Mouse (Mus musculus): ENCODE measurements around the gene Prune1.

Prune1 gene

DNA sequence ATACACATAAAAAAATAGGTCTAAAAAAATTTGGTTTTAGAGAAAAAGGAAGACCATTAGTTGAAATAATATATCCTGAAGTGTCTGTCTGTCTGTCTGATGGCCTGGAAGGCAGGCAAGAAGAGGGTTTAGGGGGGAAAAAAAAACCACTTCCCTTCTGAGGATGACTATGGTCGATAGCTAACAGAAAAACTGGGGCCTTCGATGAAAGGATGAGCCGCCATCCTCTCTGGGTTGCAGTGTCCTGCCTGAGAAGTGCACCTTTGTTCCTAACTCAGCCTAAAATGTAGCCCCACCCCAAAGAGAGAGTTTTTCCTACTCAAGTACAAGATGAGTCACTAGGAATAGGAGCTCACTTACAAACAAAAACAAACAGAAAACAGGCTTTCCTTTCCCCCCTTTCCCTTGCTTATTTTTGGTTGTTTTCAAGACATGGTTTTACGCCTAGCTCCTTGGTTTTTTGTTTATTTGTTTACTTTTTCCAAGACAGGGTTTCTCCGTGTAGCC is 5.4 kb downstream of the Prune1 start:
- DNase-seq (ENCODE audit: low spot score), result no peak

- no peak for DNase-seq (ENCODE audit: low spot score)
Measured at GRCm38 (mm10) chr3:95275161-95275560, 6.7 kb downstream of the Prune1 start.

DNA sequence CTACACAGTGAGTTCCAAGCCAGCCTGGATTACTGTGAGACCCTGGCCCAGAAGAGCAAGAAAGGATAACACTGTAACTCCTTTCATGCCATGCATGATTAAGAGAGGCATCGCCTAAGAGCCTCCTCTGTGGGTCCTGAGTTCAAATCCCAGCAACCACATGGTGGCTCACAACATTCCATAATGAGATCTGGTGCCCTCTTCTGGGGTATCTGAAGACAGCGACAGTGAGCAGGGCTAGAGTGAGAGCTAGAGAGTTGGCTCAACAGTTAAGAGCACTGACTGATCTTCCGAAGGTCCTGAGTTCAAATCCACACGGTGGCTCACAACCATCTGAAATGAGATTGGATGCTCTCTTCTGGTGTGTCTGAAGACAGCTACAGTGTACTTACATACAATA is 7.4 kb downstream of the Prune1 start:
- no peak for DNase-seq (ENCODE audit: low spot score)

GRCm38 (mm10) chr3:95273471-95273870 is 8.4 kb downstream of the Prune1 start:
- DNase-seq (ENCODE audit: low spot score), result no peak

DNA sequence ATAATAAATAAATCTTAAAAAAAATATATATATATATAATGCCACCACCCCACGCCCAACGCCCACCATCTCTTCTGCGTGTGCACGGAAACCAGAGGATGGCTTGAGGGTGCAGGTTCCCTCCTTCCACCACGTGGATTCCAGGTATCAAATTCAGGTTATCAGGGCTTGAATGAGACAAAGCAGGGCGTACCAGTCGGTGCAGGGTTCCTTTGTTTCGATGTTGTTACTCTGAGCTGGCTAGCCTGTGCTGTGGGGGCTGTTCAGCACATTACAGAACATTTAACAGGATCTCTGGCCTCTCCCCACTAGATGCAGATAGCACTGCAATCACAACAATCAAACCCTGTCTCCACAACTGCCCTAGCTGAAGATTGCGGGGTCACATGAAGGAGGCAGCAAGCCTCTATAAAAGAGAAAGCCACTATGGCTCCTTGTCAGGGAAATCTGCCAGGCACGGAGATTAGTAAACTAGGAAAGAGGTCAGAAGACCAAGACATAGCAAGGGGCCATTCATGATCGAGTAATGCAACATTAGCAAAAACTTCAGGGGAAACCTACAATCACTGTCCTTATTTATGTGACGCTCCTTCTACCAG is 11.0 kb downstream of the Prune1 start:
- no peak for DNase-seq (ENCODE audit: low spot score)

GRCm38 (mm10) chr3:95269789-95270188 is 12.1 kb downstream of the Prune1 start:
- no peak for DNase-seq (ENCODE audit: low spot score)

DNA sequence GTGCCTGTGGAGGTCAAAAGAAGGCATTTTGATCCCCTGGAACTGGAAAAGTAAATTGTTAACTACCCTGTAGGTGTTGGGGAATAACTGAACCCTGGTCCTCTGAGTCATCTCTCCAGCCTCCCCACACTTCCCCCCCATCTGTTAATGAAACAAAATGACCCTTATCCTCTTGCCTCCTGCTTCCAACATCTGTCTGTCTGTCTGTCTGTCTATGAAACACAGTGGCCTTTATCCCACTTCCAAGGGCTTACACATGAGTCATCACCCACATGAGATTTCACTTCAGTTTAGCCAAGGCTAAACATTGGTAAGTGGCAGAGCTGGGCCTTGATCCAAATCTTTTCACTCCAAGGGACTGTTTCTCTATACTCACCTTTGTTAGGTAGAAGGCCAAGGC is 14.0 kb downstream of the Prune1 start:
- DNase-seq (ENCODE audit: low spot score), result no peak

- no peak for DNase-seq (ENCODE audit: low spot score)
Measured at GRCm38 (mm10) chr3:95266052-95266451, 15.8 kb downstream of the Prune1 start.

GRCm38 (mm10) chr3:95264724-95265123 is 17.2 kb downstream of the Prune1 start:
- DNase-seq (ENCODE audit: low spot score), result no peak

DNA sequence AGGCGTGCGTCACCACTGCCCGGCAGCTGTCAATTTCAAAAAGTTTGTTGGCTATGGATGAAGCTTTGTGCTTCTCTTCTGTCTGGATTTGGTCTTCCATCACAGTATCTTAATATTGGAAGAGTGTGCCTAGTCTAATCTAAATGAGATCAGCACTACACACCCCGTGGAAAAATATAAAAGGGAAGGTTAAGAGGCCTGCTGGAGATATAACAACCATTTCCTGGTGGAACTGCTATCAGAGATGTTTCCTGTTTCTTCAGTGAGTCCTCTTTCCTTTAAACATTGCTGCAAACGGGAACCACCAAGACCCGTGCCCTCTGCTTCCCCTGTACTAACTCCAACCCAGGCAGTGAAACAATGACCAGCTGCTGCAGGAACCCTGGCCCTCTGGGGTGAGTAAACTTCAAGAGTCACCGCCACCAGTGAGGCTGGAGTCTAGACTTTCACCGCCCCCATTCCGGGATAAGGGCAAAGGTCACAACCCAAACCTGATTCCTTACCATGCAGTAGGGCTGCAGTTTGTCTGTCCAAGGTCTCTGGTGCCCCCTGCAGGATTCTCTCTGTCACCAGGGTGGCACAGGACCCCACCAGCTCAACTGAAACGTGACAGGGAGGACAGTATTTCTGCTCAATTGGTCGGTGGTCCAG is 18.7 kb downstream of the Prune1 start:
- peak; percentile 56 for DNase-seq (ENCODE audit: low spot score)

DNA sequence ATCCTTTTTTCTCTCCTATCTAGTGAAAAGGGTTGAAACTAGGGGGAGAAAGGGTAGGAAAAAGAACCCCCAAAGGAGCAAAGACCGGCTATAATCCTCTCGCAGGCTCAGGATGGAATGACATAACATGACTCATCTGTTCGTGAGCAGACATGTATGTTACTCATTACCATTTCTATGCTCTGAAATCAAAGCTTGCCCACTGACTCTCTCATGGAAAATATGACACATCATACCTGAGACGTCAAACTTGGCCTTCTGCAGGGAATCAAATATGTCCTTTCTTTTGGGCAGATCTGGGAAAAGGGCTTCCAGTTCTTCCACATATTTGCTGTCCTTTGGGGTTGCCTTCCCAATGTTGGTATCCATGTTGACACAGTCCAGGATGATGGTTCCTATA is 19.9 kb downstream of the Prune1 start:
- no peak for DNase-seq (ENCODE audit: low spot score)

- DNase-seq (ENCODE audit: low spot score), result no peak
Measured at GRCm38 (mm10) chr3:95256931-95257330, 24.9 kb downstream of the Prune1 start.

DNA sequence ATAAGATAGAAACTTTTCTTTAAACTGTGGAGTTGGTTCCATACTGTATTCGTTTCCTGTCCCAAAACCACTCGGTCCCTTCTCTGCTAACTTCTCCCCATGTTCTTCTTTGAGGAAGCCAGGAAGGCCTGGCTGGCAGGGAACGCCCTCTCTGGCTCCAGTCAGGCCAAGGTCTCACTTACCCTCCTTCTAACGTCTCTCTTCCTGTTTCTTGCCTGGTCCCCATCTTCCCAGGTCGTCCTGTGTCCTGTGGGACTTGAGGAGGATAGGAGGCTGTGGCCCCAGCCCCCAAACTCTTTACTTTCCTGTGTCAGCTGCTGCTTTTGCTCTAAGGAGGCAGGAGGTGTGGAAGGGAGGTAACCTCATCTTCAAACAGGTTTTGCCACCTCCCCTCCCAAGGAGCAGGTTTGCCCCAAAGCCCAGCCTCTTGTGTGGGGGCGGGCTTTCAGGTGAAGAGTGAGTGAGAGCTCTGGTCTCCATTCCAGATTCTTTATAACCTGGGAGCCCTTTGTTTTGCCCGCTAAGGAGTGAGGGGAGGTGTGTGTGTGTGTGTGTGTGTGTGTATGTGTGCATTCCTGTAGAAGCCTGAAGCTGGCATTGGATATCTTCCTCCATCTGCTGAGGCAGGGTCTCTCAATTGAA is 31.0 kb downstream of the Prune1 start, which contains the start of gene Bnipl:
TSS of gene Bnipl (minus strand) at position 411 of the 642 bp plus-strand sequence.
- no peak for DNase-seq (ENCODE audit: low spot score)

DNA sequence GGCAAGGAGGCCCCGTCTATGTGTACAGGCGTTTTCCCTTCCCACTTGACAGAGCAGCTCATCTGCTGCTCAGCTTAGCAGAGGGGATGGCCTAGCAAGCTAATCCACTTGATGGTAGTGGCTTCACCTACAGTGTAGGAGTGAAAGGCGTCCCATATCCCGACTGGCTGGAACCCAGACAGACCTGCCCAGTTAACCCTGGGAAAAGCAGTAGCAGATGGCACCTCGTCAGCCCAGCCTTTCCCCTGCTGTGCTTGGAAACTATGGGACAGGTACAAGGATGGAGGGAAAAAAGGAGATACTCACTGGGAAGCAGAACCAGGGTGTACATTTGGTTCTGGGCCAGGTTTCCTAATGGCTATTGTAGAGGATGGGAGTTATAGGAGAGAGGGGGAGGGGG is 31.5 kb downstream of the Prune1 start:
- no peak for DNase-seq (ENCODE audit: low spot score)

DNA sequence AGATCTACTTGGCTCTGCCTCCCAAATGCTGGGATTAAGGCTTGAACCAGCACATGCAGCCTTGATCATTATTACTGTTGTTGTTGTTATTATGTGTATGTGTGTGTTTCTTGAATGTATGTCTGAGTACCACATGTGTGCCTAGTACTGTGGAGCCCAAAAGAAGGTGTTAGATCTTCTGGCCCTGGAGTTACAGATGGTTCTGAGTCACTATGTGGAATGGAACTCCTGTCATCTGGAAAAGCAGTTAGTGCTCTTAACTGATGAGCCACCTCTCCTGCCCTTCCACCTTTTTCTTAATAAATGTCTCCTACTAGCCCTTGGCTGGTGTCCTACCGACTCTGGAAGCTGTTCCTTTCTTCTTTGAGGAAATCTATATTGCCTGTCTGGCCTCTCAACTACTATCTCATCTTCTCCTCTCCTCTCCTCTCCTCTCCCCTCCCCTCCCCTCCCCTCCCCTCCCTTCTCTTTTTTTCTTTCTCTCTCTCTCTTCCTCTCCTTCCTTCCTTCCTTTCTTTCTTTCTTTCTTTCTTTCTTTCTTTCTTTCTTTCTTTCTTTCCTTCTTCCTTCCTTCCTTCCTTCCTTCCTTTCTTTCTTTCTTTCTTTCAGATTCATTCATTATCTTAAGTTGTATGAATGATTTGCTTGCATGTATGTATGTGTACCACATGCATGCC is 34.1 kb downstream of the Prune1 start:
- no peak for DNase-seq (ENCODE audit: low spot score)

GRCm38 (mm10) chr3:95246465-95247231 is 35.2 kb downstream of the Prune1 start:
- peak; percentile 29 for DNase-seq (ENCODE audit: low spot score)

- DNase-seq (ENCODE audit: low spot score), result no peak
Measured at GRCm38 (mm10) chr3:95243086-95243485, 38.8 kb downstream of the Prune1 start.

DNA sequence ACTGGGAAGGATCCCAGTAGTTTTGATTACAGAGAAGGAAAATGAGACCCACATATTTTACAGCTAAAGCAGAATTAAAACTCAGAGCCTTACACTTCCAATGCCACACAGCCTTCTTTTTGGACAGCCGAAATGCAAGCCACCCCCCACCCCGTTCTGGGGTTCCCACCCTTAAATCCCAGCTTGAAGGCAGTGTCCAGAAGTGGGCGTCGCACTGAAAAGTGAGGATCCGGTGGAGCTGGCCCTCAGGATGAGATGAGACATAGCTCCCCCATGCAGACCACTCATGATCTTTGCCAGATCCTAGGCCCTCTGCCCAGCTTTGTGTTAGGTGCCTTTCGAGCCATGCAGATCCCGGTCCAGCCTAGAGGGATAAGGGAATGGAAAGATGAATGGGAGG is 40.4 kb downstream of the Prune1 start, which contains the start of gene Gm128:
TSS of gene Gm128 (minus strand) at position 101 of the 400 bp plus-strand sequence.
- DNase-seq (ENCODE audit: low spot score), result no peak

- no peak for DNase-seq (ENCODE audit: low spot score)
Measured at GRCm38 (mm10) chr3:95240900-95241299, 41.0 kb downstream of the Prune1 start.

GRCm38 (mm10) chr3:95239971-95240370 is 41.9 kb downstream of the Prune1 start:
- DNase-seq (ENCODE audit: low spot score), result no peak

DNA sequence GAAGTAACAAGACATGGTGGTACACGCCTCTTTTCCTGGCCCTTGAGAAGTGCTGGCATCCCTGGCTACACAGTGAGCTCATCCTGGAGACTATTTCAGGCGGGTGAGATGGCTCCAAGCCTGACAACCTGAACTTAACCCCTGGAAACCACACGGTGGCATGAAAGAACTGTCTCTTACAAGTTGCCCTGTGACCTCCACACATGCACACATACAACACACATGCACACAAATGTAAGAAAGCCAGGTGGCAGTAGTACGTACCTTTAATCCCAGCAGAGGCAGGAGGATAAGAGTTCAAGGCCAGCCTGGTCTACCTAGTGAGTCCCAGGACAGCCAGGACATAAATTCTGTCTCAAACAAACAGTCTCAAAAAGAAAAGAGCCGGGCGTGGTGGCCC is 42.9 kb downstream of the Prune1 start:
- DNase-seq (ENCODE audit: low spot score), result no peak
